Mouse (Mus musculus): Measurements from ENCODE around the gene Yap1. TPM values are rescaled to one million over a fixed set of nuclear protein-coding genes. Genes with fewer than 3 reads are reported as not detected.

Yap1 gene
- total RNA-seq (2022) = 10 to 100 TPM; 18.3 to 22.7 (median 19.8) TPM

- DNase-seq (ENCODE audit: low spot score in 2 of 2) = peak; percentile 55 to 59
Measured at GRCm38 (mm10) chr9:8004370-8004991, at the start of gene Yap1. Gene Yap1, minus strand, starts transcription at chr9:8004596.

DNA sequence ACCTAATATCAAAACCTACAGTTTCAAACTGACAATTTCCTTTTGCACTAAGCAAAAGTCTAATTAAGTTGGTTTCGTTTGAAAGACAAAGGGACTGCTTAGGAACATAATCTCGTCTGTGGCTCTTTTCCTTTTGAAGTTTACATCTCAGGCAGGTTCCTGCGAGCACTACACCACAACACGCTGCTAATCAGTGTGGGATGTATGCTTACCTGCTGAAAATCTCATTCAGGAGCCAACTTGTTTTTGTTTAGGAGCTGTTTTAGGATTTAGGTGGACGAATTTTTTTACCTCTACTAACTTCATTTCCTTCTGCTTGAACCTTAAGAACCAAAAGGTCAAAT, 38.6 kb upstream of the Yap1 start:
- no peak for DNase-seq (ENCODE audit: low spot score in 2 of 2)

DNA sequence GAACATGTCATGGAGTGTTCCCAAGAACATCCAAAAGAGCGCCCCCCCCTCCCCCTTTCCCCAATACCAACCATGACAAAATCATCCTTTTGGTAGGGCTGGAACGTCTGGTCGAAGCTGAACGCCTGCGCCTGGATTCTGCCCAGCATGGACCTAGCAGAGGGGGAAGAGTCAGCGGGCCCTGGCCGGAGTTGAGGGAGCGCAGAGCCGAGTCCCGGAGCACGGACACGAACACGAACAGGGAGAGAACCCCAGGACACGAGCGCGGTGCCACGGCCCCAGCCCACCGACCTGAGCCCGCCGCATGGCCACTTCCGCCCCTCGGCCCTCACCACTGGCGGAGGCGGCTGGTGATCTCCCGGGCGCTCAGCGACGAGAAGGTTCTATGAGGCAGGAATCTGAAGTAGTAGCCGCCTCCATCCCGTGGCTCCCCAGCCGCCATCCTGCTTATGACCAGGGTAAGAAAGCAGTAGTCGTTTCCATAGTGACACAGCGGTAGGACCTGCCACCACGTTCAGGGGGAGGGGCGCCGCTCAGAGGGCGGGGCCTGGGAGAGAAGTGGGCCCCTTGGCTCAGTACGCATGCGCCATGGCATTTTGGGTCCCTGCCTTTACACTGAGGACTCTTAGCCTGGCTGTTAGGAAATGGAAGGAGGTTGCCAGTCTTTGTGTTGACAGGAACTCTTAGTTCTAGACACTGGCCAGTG, 38.1 kb upstream of the Yap1 start, which contains the start of gene Cfap300:
Gene Cfap300 (minus strand): TSS at position 486 of the 706 bp plus-strand sequence.
- DNase-seq (ENCODE audit: low spot score in 2 of 2) = peak; percentile 94

GRCm38 (mm10) chr9:8035546-8035945, 31.1 kb upstream of the Yap1 start:
- DNase-seq (ENCODE audit: low spot score in 2 of 2) = no peak

DNA sequence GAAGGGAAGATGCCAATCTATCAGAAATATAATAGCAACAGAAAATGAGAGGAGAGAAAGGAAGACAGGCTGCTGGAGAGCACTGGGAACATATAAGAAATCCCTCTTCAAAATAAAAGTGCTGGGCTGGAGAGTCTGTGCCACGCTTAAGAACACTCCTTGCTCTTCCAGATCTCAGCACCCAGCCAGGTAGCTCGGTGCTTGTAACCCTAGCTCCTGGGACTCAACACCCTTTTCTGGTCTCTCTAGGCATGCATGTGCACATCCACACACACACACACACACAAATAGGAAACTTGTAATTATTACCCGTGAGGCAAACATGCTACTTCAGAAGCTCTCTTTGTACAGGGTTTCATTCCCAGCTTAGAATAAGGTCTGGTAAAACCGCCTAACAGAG, 30.7 kb upstream of the Yap1 start:
- DNase-seq (ENCODE audit: low spot score in 2 of 2) = no peak

DNA sequence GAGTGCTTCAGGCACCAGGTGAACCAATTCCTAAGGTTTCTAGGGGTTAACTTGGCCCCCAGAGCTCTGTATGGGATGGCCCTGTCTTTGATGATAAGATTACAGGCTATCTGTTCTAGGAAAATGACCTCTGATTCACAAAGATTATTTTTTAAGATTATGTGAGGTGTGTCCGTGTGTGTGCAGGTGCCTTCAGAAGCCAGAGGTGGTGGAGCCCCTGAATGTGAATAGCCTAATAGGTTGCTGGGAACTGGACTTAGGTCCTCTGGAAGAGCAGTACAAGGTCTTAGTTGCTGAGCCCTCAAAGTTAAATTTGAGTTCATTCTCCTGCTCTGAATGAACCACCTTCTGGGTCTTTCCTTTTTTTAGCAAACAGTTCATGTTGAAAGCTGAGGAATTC, 29.7 kb upstream of the Yap1 start:
- no peak for DNase-seq (ENCODE audit: low spot score in 2 of 2)

DNA sequence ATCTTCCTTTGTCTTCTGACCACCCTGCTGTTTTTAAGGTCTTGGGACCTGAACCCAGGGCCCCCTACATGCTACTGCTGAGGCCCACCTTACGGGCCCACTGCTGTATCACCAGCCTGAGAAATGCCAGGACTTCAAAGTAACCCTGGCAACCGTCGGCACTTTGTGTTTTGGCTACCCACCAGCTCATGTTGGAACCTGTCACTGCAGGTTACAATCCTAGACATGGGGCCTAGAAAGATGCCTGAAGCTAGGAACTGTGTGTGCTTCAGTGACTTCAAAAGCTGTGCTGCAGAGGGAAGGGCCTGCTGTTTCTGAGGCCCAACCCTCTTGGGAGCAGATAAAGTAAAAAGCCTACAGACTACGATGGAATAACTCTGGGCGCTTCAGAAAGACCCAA, 28.5 kb upstream of the Yap1 start:
- DNase-seq (ENCODE audit: low spot score in 2 of 2) = no peak

DNA sequence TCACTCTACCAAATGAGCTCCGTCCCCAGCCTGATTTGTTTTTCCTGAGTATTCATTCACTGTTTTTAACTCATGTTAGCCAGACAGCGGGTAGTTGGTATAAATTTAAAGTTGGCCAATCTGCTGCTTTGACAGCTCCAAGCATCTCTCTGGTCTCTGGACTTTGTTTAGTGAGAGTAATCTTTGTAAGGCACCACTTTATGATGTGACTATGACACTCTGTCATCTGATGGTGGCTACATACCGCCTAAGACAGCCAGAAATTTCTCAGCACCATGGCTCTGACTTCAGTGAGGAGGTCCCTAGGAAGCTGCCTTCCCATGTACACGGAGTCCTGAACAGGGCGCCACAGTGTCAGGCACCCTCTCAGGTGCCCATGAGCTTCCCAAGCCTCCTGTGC, 14.2 kb upstream of the Yap1 start:
- no peak for DNase-seq (ENCODE audit: low spot score in 2 of 2)

- no peak for DNase-seq (ENCODE audit: low spot score in 2 of 2)
Measured at GRCm38 (mm10) chr9:8017253-8017913, 13.0 kb upstream of the Yap1 start.

GRCm38 (mm10) chr9:8003301-8004271, 810 bp downstream of the Yap1 start:
- DNase-seq (ENCODE audit: low spot score in 2 of 2) = peak in 1 of 2 experiments; percentile 49

DNA sequence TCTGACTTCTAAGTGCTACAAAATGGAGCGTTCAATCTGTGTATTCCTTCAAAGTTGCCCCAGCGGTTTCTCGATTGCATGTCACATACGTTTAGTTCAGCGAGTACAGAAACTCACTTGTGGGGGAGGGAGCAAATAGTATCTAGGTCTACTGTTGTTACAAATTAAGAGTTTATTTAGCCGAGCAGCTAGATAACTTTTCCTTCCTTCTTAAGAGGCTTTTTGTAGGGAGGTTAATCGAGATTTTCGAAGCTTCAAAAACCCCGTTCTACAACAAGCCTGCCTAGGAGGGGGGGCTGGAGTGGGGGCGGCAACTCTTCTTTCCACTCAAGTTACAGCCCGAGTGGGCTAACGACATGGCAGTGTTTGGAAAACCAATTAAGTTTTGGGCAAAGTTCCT, 1.6 kb downstream of the Yap1 start:
- DNase-seq (ENCODE audit: low spot score in 2 of 2) = no peak

DNA sequence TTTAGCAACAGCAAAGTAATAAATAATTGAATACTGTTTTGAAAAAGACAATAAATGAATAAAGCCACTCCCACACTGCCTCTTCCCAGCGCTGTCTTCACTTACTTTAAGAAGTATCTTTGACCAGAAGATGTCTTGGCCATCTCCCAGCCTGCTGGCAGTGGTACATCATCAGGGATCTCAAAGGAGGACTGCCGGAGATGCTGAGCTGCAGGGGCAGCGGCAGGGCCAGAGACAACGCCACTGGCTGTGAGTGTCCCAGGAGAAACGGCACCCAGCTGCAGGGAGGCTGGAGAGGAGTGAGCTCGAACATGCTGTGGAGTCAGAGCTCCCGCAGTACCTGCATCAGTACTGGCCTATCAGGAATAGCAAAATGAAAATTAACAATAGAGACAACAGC, 3.0 kb downstream of the Yap1 start:
- no peak for DNase-seq (ENCODE audit: low spot score in 2 of 2)

- DNase-seq (ENCODE audit: low spot score in 2 of 2) = no peak
Measured at GRCm38 (mm10) chr9:7994275-7994674, 10.1 kb downstream of the Yap1 start.

DNA sequence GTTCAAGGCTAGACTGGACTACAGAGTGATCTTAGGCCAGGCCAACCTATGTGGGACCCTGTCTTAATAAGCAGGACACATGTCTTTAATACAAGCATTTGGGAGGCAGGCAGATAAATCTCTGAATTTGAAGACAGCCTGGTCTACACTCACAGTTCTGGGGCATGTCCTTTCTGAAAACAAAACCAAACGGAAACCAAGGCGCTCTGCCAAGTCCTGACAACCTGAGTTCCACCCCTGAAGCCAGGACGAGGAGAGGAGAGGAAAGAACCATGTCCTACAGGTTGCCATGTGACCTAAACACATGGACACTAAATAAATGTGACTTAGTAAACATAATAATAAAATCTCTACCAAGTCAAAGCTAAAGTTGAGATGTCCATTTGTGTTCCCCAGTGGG, 11.7 kb downstream of the Yap1 start:
- DNase-seq (ENCODE audit: low spot score in 2 of 2) = no peak

DNA sequence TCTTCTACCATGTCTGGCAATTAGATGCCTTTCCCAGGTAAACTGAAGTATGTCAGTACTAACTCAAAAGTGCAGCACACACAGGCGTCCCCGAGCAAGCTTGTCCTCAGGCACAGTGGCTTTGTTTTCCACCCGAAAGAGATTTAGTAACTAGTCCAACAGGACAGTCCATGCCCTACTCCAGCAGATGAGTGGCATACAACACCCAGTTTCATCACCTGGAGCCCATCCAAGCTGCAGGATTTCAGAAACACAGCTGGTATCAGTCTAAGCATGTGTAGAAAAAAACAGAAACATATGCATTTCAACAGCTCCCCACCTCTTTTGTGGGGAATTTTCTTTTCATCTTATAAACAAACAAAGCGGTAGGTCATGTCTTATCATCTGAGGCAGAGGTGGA, 13.5 kb downstream of the Yap1 start:
- no peak for DNase-seq (ENCODE audit: low spot score in 2 of 2)

- no peak for DNase-seq (ENCODE audit: low spot score in 2 of 2)
Measured at GRCm38 (mm10) chr9:7987119-7987518, 17.3 kb downstream of the Yap1 start.

- no peak for DNase-seq (ENCODE audit: low spot score in 2 of 2)
Measured at GRCm38 (mm10) chr9:7984287-7984686, 20.1 kb downstream of the Yap1 start.

DNA sequence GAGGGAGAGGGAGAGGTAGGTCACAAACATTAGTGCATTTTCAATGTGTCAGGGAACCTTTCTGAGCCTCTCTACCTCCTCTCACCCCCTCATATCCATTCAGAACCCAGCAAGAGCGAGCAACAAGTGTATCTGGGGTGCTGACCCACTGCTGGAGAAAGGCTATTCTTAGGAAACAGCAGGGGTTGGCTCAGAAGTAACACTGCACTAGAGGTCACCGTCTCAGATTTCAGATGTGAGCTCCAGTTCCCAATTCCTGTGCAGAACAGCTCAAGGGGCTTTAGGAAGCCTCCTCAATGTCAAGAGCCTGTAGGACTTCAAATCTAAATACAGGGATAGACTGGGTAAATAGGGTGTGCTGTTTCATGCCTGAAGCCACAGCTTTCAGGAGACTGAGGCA, 20.7 kb downstream of the Yap1 start:
- DNase-seq (ENCODE audit: low spot score in 2 of 2) = no peak

- DNase-seq (ENCODE audit: low spot score in 2 of 2) = no peak
Measured at GRCm38 (mm10) chr9:7980162-7980561, 24.2 kb downstream of the Yap1 start.

DNA sequence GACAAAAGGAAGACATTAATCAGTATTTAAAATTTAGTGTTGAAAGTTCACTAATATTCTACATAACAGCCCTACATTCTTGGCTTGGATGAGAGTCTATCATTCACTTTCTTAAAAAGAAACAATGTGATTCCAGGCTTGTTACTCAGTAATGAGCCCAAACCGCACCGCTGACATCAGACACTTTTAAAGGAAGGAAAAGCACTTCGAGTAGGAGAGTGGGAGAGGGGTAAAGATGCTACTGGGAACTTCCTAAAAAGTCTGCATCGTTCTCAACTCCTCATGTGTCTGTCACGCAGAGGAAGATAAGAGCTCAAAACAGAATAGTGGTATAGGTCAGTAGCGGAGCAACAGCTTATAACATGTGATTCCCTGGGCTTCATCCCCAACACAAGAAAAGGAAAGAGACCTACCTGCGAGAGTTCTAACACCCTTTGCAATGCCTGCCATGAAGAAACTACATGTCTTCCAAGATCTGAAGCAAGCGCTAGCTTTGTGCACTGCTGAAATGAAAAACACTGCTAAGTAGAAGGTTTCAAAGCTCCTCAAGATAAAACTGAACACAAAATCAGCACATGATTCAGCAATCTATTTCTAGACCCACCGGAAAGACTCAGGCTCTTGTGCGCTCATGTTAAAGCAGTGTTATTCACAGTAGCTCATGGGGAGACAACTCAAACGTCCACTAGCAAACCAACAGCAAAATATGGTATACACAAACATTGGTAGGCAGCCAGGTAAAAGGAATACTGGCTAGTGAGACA, 25.1 kb downstream of the Yap1 start:
- DNase-seq (ENCODE audit: low spot score in 2 of 2) = no peak

DNA sequence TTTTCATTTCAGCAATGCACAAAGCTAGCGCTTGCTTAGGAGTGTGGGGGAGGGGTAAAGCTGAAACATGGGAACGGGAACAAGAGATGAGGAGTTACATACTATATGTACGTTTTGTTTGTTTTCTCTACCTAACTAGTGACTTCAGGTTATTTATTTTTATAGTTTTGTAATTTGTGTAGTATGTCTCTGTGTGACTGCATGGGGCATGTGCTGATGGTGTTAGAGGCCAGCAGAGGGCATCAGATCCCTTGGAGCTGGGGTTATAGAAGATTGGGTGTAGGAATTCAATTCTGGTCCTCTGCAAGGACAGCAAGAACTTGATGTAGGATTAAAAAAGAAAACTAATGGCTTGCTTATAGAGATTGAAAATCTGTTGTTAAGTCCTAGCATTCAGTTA, 25.9 kb downstream of the Yap1 start:
- no peak for DNase-seq (ENCODE audit: low spot score in 2 of 2)
